Mouse (Mus musculus) left cerebral cortex, adult 8-10 months (tissue): ENCODE results near the gene Trove2. TPM values are rescaled to one million over a fixed set of nuclear protein-coding genes. Genes with fewer than 3 reads are reported as not detected.
A peak's percentile ranks its signal among the peaks of the same experiment; 100 is the strongest.

Experiments used
- DNase-seq, 2 experiments: peaks; one replicate each; pipeline ENCODE4 v3.0.0; 2022; ENCODE audit warnings: low spot score in 2 of 2
- total RNA-seq, 4 experiments: library from RNA; stranded (reverse); gene quantifications; 2 replicates each; pipeline ENCODE4 v1.2.4; 2022

The Trove2 gene
- 10 to 100 TPM; 26.5 to 29.2 (median 27.7) TPM for total RNA-seq

GRCm38 (mm10) chr1:143776446-143777411, at the start of gene Trove2, which contains the start of gene Uchl5:
TSS of gene Trove2 (minus strand) at chr1:143777068.
TSS of gene Uchl5 (plus strand) at chr1:143777272.
- DNase-seq, result peak; percentile 95 to 96

GRCm38 (mm10) chr1:143822677-143823076, 45.8 kb upstream of the Trove2 start:
- DNase-seq, result no peak

- no peak for DNase-seq
Observed at GRCm38 (mm10) chr1:143820096-143820877, 43.4 kb upstream of the Trove2 start.

GRCm38 (mm10) chr1:143813676-143814360, 37.0 kb upstream of the Trove2 start:
- peak; percentile 33 to 63 for DNase-seq

GRCm38 (mm10) chr1:143809062-143809461, 32.2 kb upstream of the Trove2 start:
- no peak for DNase-seq

DNA sequence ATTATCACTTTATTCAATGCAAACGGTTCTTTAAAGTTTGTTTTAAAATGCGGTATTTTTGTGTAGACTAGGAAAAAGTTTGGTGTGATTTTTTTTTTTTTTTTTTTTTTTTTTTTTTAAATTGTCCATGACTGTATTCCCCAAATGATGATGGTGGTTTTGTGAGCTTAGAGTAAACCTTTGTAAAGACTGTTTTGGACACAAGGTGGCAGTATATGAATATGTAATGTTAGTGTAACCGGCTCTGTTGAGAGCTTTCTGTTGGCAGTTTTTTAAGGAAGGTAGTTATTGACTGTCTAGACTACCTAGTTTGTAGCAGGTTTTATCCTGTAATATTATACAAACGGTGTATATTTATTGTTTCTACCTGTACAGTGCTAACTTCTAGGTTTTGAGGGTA, 26.7 kb upstream of the Trove2 start:
- no peak for DNase-seq

- no peak for DNase-seq
Observed at GRCm38 (mm10) chr1:143788584-143789227, 11.8 kb upstream of the Trove2 start.

DNA sequence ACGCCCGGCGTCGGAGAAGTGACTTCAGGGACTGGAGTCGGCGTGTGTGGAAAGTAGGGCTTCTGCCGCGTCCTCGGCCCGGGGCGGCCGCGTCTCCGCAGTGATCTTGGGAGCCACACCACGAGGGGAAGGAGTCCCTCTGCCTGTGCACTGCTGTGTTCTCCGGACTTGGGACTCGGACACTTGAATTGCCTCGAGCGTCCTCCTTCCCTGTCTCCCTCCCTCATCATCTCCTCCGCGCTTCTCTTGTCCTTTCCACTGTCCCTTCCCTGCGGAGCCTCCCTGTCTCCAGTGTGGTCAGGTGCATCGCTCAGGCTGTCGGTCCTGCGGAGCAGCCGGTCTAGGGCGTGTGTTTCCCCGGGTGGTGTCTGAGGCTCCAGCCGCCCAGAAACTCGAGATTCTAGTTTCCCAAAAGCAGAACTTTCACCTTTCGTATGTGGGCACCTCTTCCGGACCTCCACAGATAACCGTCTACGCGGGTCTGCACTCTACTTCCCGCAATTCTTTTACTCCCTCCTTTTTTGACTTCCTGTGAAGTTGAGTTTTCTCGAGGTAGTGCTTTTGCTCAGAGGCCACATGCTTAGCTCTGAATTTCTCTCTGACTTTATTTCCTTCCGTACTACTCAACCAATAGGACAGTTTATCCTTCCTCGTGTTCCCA, 820 bp upstream of the Trove2 start:
- DNase-seq, result peak in 1 of 2 experiments; percentile 15

GRCm38 (mm10) chr1:143773909-143774308, 3.0 kb downstream of the Trove2 start:
- DNase-seq, result no peak

GRCm38 (mm10) chr1:143773082-143773481, 3.8 kb downstream of the Trove2 start:
- no peak for DNase-seq

DNA sequence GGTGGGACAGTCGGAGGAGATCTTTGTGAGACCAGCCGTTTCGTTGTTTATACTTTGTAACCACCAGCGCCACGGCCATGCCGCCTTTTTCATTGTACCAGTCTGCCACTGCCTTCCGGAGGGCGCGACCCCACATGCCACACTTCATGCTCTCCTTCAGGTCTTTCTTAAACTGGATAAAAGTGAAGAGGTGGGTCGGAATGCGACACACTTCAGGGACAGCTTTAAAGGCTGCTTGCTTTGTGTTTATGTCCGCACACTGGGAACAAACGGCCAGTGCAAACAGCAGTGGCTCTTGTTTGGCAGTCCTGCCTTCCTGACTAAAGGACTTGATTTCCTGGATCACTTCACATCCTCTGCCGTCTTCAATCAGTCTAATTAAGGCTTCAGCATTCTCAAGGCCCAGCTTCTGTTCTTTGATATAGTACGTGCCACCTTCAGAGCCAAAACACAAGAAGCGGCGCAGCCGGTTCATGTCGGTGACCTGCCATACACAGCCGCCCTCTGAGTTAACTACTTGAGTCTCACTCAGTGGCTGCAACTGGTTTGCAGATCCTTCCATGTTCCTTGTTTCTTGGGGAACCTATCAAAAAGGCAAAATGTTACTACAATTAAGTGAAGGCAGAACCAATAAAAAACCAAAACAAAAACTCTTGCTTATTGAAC, 6.3 kb downstream of the Trove2 start:
- DNase-seq, result no peak

GRCm38 (mm10) chr1:143766238-143766637, 10.6 kb downstream of the Trove2 start:
- DNase-seq, result no peak

GRCm38 (mm10) chr1:143765801-143766200, 11.1 kb downstream of the Trove2 start:
- no peak for DNase-seq

GRCm38 (mm10) chr1:143764443-143764842, 12.4 kb downstream of the Trove2 start:
- no peak for DNase-seq

- no peak for DNase-seq
Observed at GRCm38 (mm10) chr1:143762159-143762558, 14.7 kb downstream of the Trove2 start.

DNA sequence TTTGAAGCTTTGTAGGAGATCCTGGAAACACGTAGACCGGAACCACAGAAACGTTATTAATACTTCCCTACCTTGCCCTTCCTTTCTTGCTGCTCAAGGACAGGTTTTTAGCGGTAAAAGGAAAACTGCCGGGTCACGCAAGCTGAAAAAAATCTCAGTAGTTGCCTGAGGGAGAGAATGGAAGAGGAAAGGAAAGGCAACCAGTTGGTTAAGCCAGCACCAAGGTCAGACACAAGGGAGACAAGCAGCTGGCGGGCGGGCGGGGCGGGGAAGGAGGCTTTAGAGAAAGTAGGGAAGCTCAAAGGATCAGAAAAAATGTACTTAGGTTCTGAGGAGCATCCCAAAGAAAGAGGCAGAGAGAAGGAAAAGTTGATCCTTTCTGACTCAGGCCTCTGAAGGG, 31.0 kb downstream of the Trove2 start:
- DNase-seq, result no peak

- DNase-seq, result no peak
Observed at GRCm38 (mm10) chr1:143742186-143742585, 34.7 kb downstream of the Trove2 start.

DNA sequence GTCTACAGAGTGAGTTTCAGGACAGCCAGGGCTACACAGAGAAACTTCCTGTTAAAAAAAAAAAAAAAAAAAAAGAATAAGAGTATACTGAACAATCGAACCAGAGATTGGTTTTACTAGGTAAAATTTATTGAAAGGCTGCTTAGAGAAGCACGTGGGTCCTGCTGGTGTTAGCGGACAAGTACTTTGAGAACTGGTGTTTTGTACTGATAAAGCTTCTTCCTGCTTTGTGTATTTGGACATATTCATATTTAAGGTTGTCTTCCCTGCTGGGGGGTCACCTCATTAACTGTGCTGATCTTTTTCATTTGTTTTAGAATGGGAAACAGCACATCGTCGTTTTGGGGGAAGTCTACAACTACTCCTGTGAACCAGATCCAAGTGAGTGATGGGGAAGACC, 35.5 kb downstream of the Trove2 start:
- DNase-seq, result no peak

- peak in 1 of 2 experiments; percentile 20 for DNase-seq
Observed at GRCm38 (mm10) chr1:143740581-143740980, 36.3 kb downstream of the Trove2 start.
